Comparison of ENCODE assay signal across 15 mouse cellular contexts in genomic region chrX:142650117-142650764, GRCm38 (mm10). TPM values are rescaled to one million over a fixed set of nuclear protein-coding genes. Genes with fewer than 3 reads are reported as not detected.
A peak's percentile ranks its signal among the peaks of the same experiment; 100 is the strongest.
DNase-seq lines count a peak whose midpoint lies in the region; ATAC-seq and TF ChIP-seq lines count a peak whose summit lies in the region.
"Had no signal": no experiment of that assay in that cellular context is flagged by ENCODE, and none has a peak within 500 bp of the region (broad histone marks: within the 10 kb centered on the region; RNA-seq: fewer than 3 reads in every experiment).

No protein-coding gene starts in this region.

- H3K27ac ChIP-seq in heart, embryonic 12.5 days (ENCODE audit: poor library complexity, severe bottlenecking), result no peak overlapping the region
- no peak overlapping the region for H3K27ac ChIP-seq in midbrain, postnatal 0 days (ENCODE audit: low read depth, low read length)
- no peak overlapping the region for H3K27ac ChIP-seq in midbrain, embryonic 13.5 days
- H3K27ac ChIP-seq in heart, embryonic 11.5 days (ENCODE audit: low read depth, low read length), result no peak overlapping the region
- H3K27ac ChIP-seq: heart, embryonic 13.5 days; hindbrain, embryonic 14.5 days; left cerebral cortex, adult 2 months; liver, embryonic 15.5 days; midbrain, embryonic 10.5 days had no signal

- no peaks in the 10 kb centered on the region for H3K36me3 ChIP-seq in heart, embryonic 12.5 days
- H3K36me3 ChIP-seq in midbrain, postnatal 0 days (ENCODE audit: insufficient read depth, low read length), result no peaks in the 10 kb centered on the region
- H3K36me3 ChIP-seq in midbrain, embryonic 13.5 days, result no peaks in the 10 kb centered on the region
- no peaks in the 10 kb centered on the region for H3K36me3 ChIP-seq in heart, embryonic 11.5 days (ENCODE audit: control insufficient read depth, insufficient read depth, low read length)
- H3K36me3 ChIP-seq: heart, embryonic 13.5 days; liver, embryonic 15.5 days; midbrain, embryonic 10.5 days had no signal

- no peaks in the 10 kb centered on the region for H3K27me3 ChIP-seq in heart, embryonic 12.5 days (replicated peaks)
- no peaks in the 10 kb centered on the region for H3K27me3 ChIP-seq in midbrain, postnatal 0 days (ENCODE audit: insufficient read depth, low read length)
- H3K27me3 ChIP-seq in midbrain, embryonic 13.5 days, result peaks cover 17% of the 10 kb centered on the region; the same call in 1 of the 2 replicates
- no peaks in the 10 kb centered on the region; the same call in 1 of the 2 replicates for H3K27me3 ChIP-seq in heart, embryonic 11.5 days (ENCODE audit: control insufficient read depth, insufficient read depth, low read length)
- H3K27me3 ChIP-seq: heart, embryonic 13.5 days; liver, embryonic 15.5 days had no signal

- no peak overlapping the region for H3K4me2 ChIP-seq in heart, embryonic 12.5 days
- no peak overlapping the region for H3K4me2 ChIP-seq in midbrain, postnatal 0 days (ENCODE audit: low read depth, low read length, poor library complexity, severe bottlenecking)
- H3K4me2 ChIP-seq in midbrain, embryonic 13.5 days (replicated peaks), result no peak overlapping the region
- no peak overlapping the region for H3K4me2 ChIP-seq in heart, embryonic 11.5 days
- H3K4me2 ChIP-seq: heart, embryonic 13.5 days; hindbrain, embryonic 14.5 days; liver, embryonic 15.5 days had no signal

- 64% methylated on average over 6 of the region's 6 CpGs for WGBS in heart, embryonic 12.5 days
- 65% methylated on average over 6 of the region's 6 CpGs for WGBS in midbrain, postnatal 0 days
- WGBS in midbrain, embryonic 13.5 days, result 77% methylated on average over 6 of the region's 6 CpGs
- WGBS in heart, embryonic 11.5 days (ENCODE audit: insufficient replicate concordance), result 73% methylated on average over 6 of the region's 6 CpGs

- no peak for ATAC-seq in heart, embryonic 12.5 days (ENCODE audit: insufficient number of reproducible peaks, low FRiP score)
- ATAC-seq in midbrain, postnatal 0 days (ENCODE audit: low FRiP score), result no peak
- ATAC-seq in midbrain, embryonic 13.5 days, result no peak
- ATAC-seq in heart, embryonic 11.5 days (replicated peaks; ENCODE audit: insufficient number of reproducible peaks, low FRiP score, low TSS enrichment), result no peak

- H3K9ac ChIP-seq in heart, embryonic 12.5 days, result no peak overlapping the region
- no peak overlapping the region for H3K9ac ChIP-seq in midbrain, postnatal 0 days (replicated peaks; ENCODE audit: low read length, poor library complexity, severe bottlenecking)
- no peak overlapping the region for H3K9ac ChIP-seq in midbrain, embryonic 13.5 days (replicated peaks)
- H3K9ac ChIP-seq in heart, embryonic 11.5 days (ENCODE audit: low read depth, low read length), result no peak overlapping the region
- H3K9ac ChIP-seq: heart, embryonic 13.5 days; hindbrain, embryonic 14.5 days; liver, embryonic 15.5 days had no signal

- TF ChIP-seq POLR2A in brain, embryonic 14.5 days (IDR thresholded peaks at IDR 0.05; ENCODE audit: borderline replicate concordance, extremely low read depth, insufficient read depth, insufficient read length, poor library complexity, severe bottlenecking), result no peak

- peak; percentile 8 to 13 for DNase-seq in heart, postnatal 10 days
- peak; percentile 10 for DNase-seq in midbrain, postnatal 0 days (ENCODE audit: low spot score)
- DNase-seq in brain, embryonic 14.5 days (ENCODE audit: low read depth), result peak; percentile 46
- peak; percentile 1 for DNase-seq in right cerebral cortex, postnatal 36 days (ENCODE audit: low spot score in 2 of 2)
- DNase-seq: cerebellum, adult 2 months; kidney, adult 8-10 months; thymus, postnatal 25 days had no signal

- no peak for TF ChIP-seq CTCF in midbrain, postnatal 0 days (IDR thresholded peaks at IDR 0.05)
- TF ChIP-seq CTCF in brain, embryonic 14.5 days (IDR thresholded peaks at IDR 0.05; ENCODE audit: borderline replicate concordance, extremely low read depth, insufficient read depth, insufficient read length), result no peak

- intact Hi-C loops in heart, postnatal 10 days (cut with DNase I), result no loop called here

- no peak overlapping the region for H3K4me3 ChIP-seq in heart, embryonic 12.5 days
- no peak overlapping the region for H3K4me3 ChIP-seq in midbrain, postnatal 0 days (ENCODE audit: low read depth, low read length)
- H3K4me3 ChIP-seq in midbrain, embryonic 13.5 days (replicated peaks), result no peak overlapping the region
- no peak overlapping the region for H3K4me3 ChIP-seq in heart, embryonic 11.5 days (ENCODE audit: low read depth, low read length)
- H3K4me3 ChIP-seq: heart, embryonic 13.5 days; left cerebral cortex, adult 2 months; liver, embryonic 15.5 days; midbrain, embryonic 10.5 days had no signal

- H3K9me3 ChIP-seq in heart, embryonic 12.5 days (replicated peaks), result no peaks in the 10 kb centered on the region
- no peaks in the 10 kb centered on the region for H3K9me3 ChIP-seq in midbrain, postnatal 0 days (ENCODE audit: low read length)
- no peaks in the 10 kb centered on the region for H3K9me3 ChIP-seq in midbrain, embryonic 13.5 days
- no peaks in the 10 kb centered on the region for H3K9me3 ChIP-seq in heart, embryonic 11.5 days (replicated peaks; ENCODE audit: control insufficient read depth, low read length)
- H3K9me3 ChIP-seq: heart, embryonic 13.5 days; liver, embryonic 15.5 days; midbrain, embryonic 10.5 days had no signal

- no peaks in the 10 kb centered on the region for H3K4me1 ChIP-seq in heart, embryonic 12.5 days (replicated peaks)
- no peaks in the 10 kb centered on the region for H3K4me1 ChIP-seq in midbrain, postnatal 0 days (ENCODE audit: insufficient read depth, low read length)
- no peaks in the 10 kb centered on the region for H3K4me1 ChIP-seq in midbrain, embryonic 13.5 days (replicated peaks)
- H3K4me1 ChIP-seq in heart, embryonic 11.5 days (ENCODE audit: control insufficient read depth, insufficient read depth, low read length), result no peaks in the 10 kb centered on the region
- H3K4me1 ChIP-seq: liver, embryonic 15.5 days; midbrain, embryonic 10.5 days had no signal

RNA-seq across cellular contexts. Expression of gene Tmem164, which starts 31.0 kb away (rescaled TPM):
- total RNA-seq in heart, postnatal 10 days (2021), result 10 to 100 TPM; 40.3 to 57.2 TPM
- polyA plus RNA-seq in heart, embryonic 12.5 days (2016; fragmentation: Nextera tagmentation; extraction: Ambion mirVana), result 73.7 and 75.2 TPM in 2 replicates
- 36.0 and 38.2 TPM in 2 replicates for total RNA-seq in midbrain, postnatal 0 days (2014; rRNA removed)
- 15.6 and 15.8 TPM in 2 replicates for polyA plus RNA-seq in midbrain, postnatal 0 days (2015; fragmentation: Nextera tagmentation; extraction: Ambion mirVana)
- 25.4 and 26.4 TPM in 2 replicates for polyA plus RNA-seq in midbrain, embryonic 13.5 days (2015; fragmentation: Nextera tagmentation; extraction: Ambion mirVana)
- 21.6 and 27.7 TPM in 2 replicates for polyA plus RNA-seq in brain, embryonic 14.5 days (2012; rRNA removed)
- polyA plus RNA-seq in heart, embryonic 11.5 days (2014; fragmentation: Nextera tagmentation; extraction: Ambion mirVana), result 33.5 and 43.3 TPM in 2 replicates
